Mouse (Mus musculus): ENCODE data around the gene Nek8. TPM values are rescaled to one million over a fixed set of nuclear protein-coding genes. Genes with fewer than 3 reads are reported as not detected.

Gene Nek8
- polyA plus RNA-seq, 1 experiment from 2014 or later = 7.0 TPM

GRCm38 (mm10) chr11:78172748-78173383, 3.6 kb downstream of the Nek8 start:
- Histone ChIP-seq H3K9ac (replicated peaks) (no peak overlapping the region), H3K4me2 (no peak overlapping the region), H3K4me1 (peaks cover 22% of the 10 kb centered on the region), H3K4me3 (replicated peaks) (no peak overlapping the region), H3K36me3 (no peaks in the 10 kb centered on the region), H3K27me3 (replicated peaks) (no peaks in the 10 kb centered on the region), H3K27ac (replicated peaks) (no peak overlapping the region), H3K9me3 (replicated peaks) (no peaks in the 10 kb centered on the region)
- ATAC-seq (ENCODE audit: low FRiP score) = no peak
- WGBS = 89% methylated on average over 19 of the region's 19 CpGs

- no peaks in the 10 kb centered on the region for H3K27me3 ChIP-seq (replicated peaks)
- WGBS = 86% methylated on average over 16 of the region's 16 CpGs
Observed at GRCm38 (mm10) chr11:78172034-78172747, 4.3 kb downstream of the Nek8 start.

GRCm38 (mm10) chr11:78171328-78171727, 5.1 kb downstream of the Nek8 start:
- no peak overlapping the region for H3K27ac ChIP-seq (replicated peaks)
- WGBS = 71% methylated on average over 4 of the region's 4 CpGs
- ATAC-seq (ENCODE audit: low FRiP score) = no peak

More at GRCm38 (mm10) chr11:78172034-78172747, 4.3 kb downstream of the Nek8 start:
- Histone ChIP-seq H3K4me3 (replicated peaks) (no peak overlapping the region), H3K9ac (replicated peaks) (no peak overlapping the region), H3K4me1 (peaks cover 15% of the 10 kb centered on the region), H3K4me2 (no peak overlapping the region), H3K36me3 (no peaks in the 10 kb centered on the region), H3K9me3 (replicated peaks) (no peaks in the 10 kb centered on the region), H3K27ac (replicated peaks) (no peak overlapping the region)
- no peak for ATAC-seq (ENCODE audit: low FRiP score)

DNA sequence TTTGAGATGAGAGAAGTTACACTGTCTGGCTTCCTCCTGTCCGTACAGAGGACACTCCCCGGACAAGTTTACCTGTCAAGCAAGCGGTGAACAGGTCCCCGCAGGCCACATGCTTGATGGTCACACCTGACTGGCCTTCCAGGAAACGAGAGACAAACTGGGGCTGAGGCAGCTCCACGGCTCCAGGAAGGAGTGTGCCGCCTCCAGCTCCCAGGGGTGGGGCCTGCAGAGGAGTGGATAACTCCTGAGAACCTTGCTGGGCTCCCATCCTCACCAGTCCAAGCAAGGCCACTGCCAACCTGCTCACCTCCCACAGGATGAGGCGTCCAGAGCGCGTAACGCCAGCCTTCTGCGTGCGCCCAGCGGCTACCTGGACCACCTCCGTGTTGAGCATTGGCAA, 6.2 kb downstream of the Nek8 start:
- ATAC-seq (ENCODE audit: low FRiP score) = no peak
- Histone ChIP-seq H3K4me1 (peaks cover 10% of the 10 kb centered on the region), H3K36me3 (no peaks in the 10 kb centered on the region), H3K4me3 (replicated peaks) (no peak overlapping the region), H3K9ac (replicated peaks) (no peak overlapping the region), H3K27me3 (replicated peaks) (no peaks in the 10 kb centered on the region), H3K4me2 (no peak overlapping the region), H3K27ac (replicated peaks) (no peak overlapping the region), H3K9me3 (replicated peaks) (no peaks in the 10 kb centered on the region)
- 94% methylated on average over 15 of the region's 15 CpGs for WGBS

More at GRCm38 (mm10) chr11:78171328-78171727, 5.1 kb downstream of the Nek8 start:
- H3K9ac ChIP-seq (replicated peaks) = no peak overlapping the region
- H3K4me3 ChIP-seq (replicated peaks) = no peak overlapping the region
- H3K9me3 ChIP-seq (replicated peaks) = no peaks in the 10 kb centered on the region
- H3K27me3 ChIP-seq (replicated peaks) = no peaks in the 10 kb centered on the region
- no peak overlapping the region for H3K4me2 ChIP-seq
- H3K4me1 ChIP-seq = peaks cover 8% of the 10 kb centered on the region
- H3K36me3 ChIP-seq = no peaks in the 10 kb centered on the region

- WGBS = 60% methylated on average over 19 of the region's 19 CpGs
- Histone ChIP-seq H3K27ac (replicated peaks) (no peak overlapping the region), H3K4me1 (peaks cover 12% of the 10 kb centered on the region), H3K36me3 (no peaks in the 10 kb centered on the region), H3K9me3 (replicated peaks) (no peaks in the 10 kb centered on the region), H3K4me2 (no peak overlapping the region), H3K27me3 (replicated peaks) (no peaks in the 10 kb centered on the region), H3K4me3 (replicated peaks) (no peak overlapping the region), H3K9ac (replicated peaks) (no peak overlapping the region)
- no peak for ATAC-seq (ENCODE audit: low FRiP score)
Observed at GRCm38 (mm10) chr11:78168541-78169468, 7.7 kb downstream of the Nek8 start.

DNA sequence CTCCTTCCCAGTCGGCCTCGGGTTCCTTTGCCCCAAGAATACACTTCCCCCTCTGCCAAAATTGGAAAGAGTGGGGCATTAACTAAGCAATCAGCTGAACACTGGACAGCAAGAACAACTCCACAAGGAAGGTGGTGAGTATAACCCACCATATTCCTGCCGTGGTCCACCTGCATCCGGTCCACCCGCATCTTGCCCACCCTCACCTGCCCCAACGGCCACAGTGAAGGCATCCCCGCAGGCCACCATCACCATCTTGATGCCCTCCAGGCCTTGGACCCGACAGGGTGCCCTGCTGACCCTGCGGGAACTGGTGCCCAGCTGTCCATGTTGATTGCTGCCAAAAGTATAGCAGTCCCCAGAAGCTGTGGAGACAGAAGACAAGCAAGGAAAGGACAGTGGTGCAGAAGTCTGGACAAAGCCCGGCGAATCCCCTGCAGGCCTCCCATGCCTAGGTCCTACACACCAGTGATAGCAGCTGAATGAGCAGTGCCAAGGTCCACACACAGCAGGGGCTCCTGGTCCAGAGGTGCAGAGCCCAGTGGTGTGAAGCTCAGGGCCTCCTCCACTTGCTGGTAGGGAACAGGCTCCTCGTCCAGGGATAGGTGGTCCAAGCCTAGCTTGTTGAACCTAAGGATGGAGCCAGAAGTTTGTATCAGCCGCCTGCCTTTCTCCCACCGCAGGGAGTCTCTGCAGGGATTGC, 9.1 kb downstream of the Nek8 start:
- Histone ChIP-seq H3K4me2 (no peak overlapping the region), H3K4me1 (peaks cover 26% of the 10 kb centered on the region), H3K9ac (replicated peaks) (no peak overlapping the region), H3K9me3 (replicated peaks) (no peaks in the 10 kb centered on the region), H3K36me3 (no peaks in the 10 kb centered on the region), H3K4me3 (replicated peaks) (no peak overlapping the region), H3K27ac (replicated peaks) (no peak overlapping the region), H3K27me3 (replicated peaks) (no peaks in the 10 kb centered on the region)
- no peak for ATAC-seq (ENCODE audit: low FRiP score)
- 93% methylated on average over 14 of the region's 14 CpGs for WGBS

- H3K4me1 ChIP-seq = peaks cover 34% of the 10 kb centered on the region
- H3K4me2 ChIP-seq = no peak overlapping the region
- no peaks in the 10 kb centered on the region for H3K9me3 ChIP-seq (replicated peaks)
- H3K27me3 ChIP-seq (replicated peaks) = no peaks in the 10 kb centered on the region
- no peak overlapping the region for H3K27ac ChIP-seq (replicated peaks)
- no peak for ATAC-seq (ENCODE audit: low FRiP score)
- peaks cover 5% of the 10 kb centered on the region; the same call in 1 of the 2 replicates for H3K36me3 ChIP-seq
- no peak overlapping the region for H3K9ac ChIP-seq (replicated peaks)
- WGBS = 80% methylated on average over 6 of the region's 6 CpGs
- no peak overlapping the region for H3K4me3 ChIP-seq (replicated peaks)
Observed at GRCm38 (mm10) chr11:78166640-78167039, 9.8 kb downstream of the Nek8 start.

DNA sequence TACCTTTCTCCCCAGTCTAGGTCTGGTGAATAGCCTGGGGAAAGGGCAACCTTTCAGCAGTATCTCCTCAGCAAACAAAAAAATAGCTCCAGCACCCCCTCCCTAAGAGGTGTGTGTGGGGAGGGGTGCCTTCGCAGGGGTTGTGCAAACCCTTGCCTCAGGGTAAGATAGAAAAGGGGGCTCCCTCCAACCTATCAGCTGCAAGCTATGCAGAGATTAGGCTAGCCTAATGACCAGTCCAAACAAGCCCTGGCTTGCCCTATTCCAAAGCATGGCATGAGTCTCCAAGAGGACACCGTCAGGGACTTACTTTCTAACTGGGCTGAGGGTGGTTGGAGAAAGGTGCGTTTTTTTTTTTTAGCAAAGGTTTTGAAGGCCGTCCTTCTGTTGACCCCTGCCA, 10.3 kb downstream of the Nek8 start:
- 58% methylated on average over 4 of the region's 4 CpGs for WGBS

DNA sequence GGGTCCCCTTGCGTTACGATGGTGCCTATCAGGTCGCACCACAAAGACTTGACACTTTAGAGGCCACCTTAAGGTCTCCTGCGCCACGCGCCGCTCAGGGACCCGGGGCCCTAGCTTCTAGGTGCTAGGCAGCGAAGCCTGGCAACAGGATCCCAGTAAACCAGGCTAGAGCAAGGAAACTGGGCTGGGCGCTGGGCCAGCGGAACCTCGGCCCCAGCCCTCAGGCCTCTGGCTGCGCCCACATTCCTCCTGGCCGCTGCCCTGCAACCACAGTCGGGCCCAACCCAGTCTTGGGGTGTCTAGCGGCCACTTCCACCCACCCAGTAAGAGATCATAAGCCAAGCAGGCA, 10.7 kb downstream of the Nek8 start:
- H3K4me1 ChIP-seq = peaks cover 42% of the 10 kb centered on the region
- H3K9ac ChIP-seq (replicated peaks) = peak overlapping the region; percentile 55
- ATAC-seq (ENCODE audit: low FRiP score) = peak; percentile 28
- H3K27ac ChIP-seq (replicated peaks) = peak overlapping the region; percentile 98
- H3K4me2 ChIP-seq = peak overlapping the region; percentile 80
- peak overlapping the region; percentile 99 for H3K4me3 ChIP-seq (replicated peaks)
- 2% methylated on average over 16 of the region's 16 CpGs for WGBS
- H3K36me3 ChIP-seq = peaks cover 13% of the 10 kb centered on the region
- no peaks in the 10 kb centered on the region for H3K27me3 ChIP-seq (replicated peaks)
- no peaks in the 10 kb centered on the region for H3K9me3 ChIP-seq (replicated peaks)

More for the DNA sequence above, 10.3 kb downstream of the Nek8 start:
- peak overlapping the region; percentile 99 for H3K4me3 ChIP-seq (replicated peaks)
- H3K9me3 ChIP-seq (replicated peaks) = no peaks in the 10 kb centered on the region
- peaks cover 8% of the 10 kb centered on the region for H3K36me3 ChIP-seq
- H3K4me2 ChIP-seq = peak overlapping the region; percentile 80
- ATAC-seq (ENCODE audit: low FRiP score) = no peak
- no peaks in the 10 kb centered on the region for H3K27me3 ChIP-seq (replicated peaks)
- H3K9ac ChIP-seq (replicated peaks) = peak overlapping the region; percentile 55; the same call in 1 of the 2 replicates
- H3K4me1 ChIP-seq = peaks cover 38% of the 10 kb centered on the region
- H3K27ac ChIP-seq (replicated peaks) = peak overlapping the region; percentile 98

DNA sequence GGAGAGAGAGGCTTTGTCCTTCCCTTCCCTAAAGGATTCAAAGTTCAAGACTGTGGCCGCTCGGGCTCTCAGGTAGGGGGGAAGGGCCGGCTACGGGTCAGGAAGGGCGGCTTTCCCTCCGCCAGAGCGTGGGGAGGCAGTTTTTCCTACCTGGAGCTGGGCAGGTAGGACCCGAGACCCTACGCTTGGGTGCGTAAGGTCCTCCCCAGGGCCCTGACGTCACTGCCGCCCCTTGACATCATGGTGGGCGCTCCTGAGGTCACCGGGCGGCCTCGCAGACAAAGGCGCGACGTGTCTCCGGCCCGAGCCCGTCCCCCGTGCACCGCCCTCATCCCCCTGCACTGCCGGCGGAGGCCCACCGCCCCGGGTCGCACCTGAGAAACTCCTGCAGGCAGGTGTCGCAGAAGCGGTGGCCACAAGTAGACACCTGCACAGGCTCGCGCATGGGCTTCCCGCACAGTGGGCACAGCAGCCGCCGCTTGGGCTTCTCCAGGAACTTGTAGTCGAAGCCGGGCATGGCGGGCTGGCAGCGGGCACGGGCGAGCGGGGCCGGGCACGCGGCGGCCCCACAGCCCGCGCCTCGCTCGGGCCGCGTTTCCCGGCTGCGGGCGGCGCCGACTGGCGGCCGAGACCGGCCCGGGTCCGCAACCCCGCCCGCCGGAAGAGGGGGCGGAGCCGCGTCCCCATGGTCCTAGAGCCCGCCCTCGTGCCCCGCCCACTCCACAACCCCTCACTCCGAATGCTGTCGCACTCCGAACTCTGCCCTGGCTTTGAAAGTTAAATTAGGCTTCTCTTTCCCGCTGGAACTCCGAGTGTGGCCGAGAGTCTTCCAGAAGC, 11.3 kb downstream of the Nek8 start, which contains the start of gene Traf4:
TSS of gene Traf4 (minus strand) at position 666 of the 837 bp plus-strand sequence.
- Histone ChIP-seq H3K9me3 (replicated peaks) (no peaks in the 10 kb centered on the region), H3K4me2 (peak within 1 kb of the TSS; percentile 80), H3K4me1 (peaks cover 48% of the 10 kb centered on the region), H3K4me3 (replicated peaks) (peak within 1 kb of the TSS; percentile 99), H3K36me3 (peaks cover 19% of the 10 kb centered on the region), H3K27me3 (replicated peaks) (no peaks in the 10 kb centered on the region), H3K9ac (replicated peaks) (peak within 1 kb of the TSS; percentile 100), H3K27ac (replicated peaks) (peak within 1 kb of the TSS; percentile 98)
- peak; percentile 87 for ATAC-seq (ENCODE audit: low FRiP score)
- WGBS = under 1% methylated on average over 56 of the region's 78 CpGs
